Mouse (Mus musculus) ES-E14 (cell line): ENCODE measurements around the gene Pcx. TPM values are rescaled to one million over a fixed set of nuclear protein-coding genes. Genes with fewer than 3 reads are reported as not detected.

Experiments
- DNase-seq: peaks from one replicate; pipeline ENCODE4 v3.0.0-alpha.2; 2013; ENCODE audit warnings: low read depth, low spot score
- H3K27ac ChIP-seq: 2 replicates; pipeline ENCODE4 v1.5.1; 2012; ENCODE audit warnings: low read depth, mild to moderate bottlenecking, low read length, moderate library complexity, mixed read lengths; ENCODE audit not compliant: poor library complexity, insufficient read depth, severe bottlenecking
- H3K36me3 ChIP-seq: 2 replicates; pipeline ENCODE4 v1.6.1; 2012; ENCODE audit warnings: mild to moderate bottlenecking, low read length, moderate library complexity, mixed read lengths; ENCODE audit not compliant: control insufficient read depth, poor library complexity, insufficient read depth, severe bottlenecking
- H3K4me1 ChIP-seq, 2 experiments: fragments of 150-350 bp in 1 of 2; sonication (generic) in 1 of 2; 2 replicates each; pipeline ENCODE4 v1.6.1; 2012; ENCODE audit warnings: low read length in 2 of 2, mild to moderate bottlenecking in 1 of 2, mixed read lengths in 1 of 2; ENCODE audit not compliant: control insufficient read depth in 2 of 2, insufficient read depth in 2 of 2, poor library complexity in 1 of 2
- H3K4me3 ChIP-seq, 2 experiments: fragments of 150-350 bp in 1 of 2; sonication (generic) in 1 of 2; 2 replicates each; pipeline ENCODE4 v1.5.1; 2012; ENCODE audit warnings: low read length in 2 of 2, low read depth in 1 of 2, mild to moderate bottlenecking in 1 of 2, mixed read lengths in 1 of 2; ENCODE audit not compliant: insufficient read depth in 1 of 2, poor library complexity in 1 of 2, severe bottlenecking in 1 of 2
- H3K9ac ChIP-seq: 2 replicates; pipeline ENCODE4 v1.6.1; 2012; ENCODE audit warnings: low read depth, mild to moderate bottlenecking, low read length, mixed read lengths; ENCODE audit not compliant: poor library complexity, insufficient read depth, severe bottlenecking
- H3K9me3 ChIP-seq: fragments of 150-350 bp; sonication (generic); 2 replicates; pipeline ENCODE4 v1.6.1; 2012; ENCODE audit warnings: low read depth, mild to moderate bottlenecking, low read length; ENCODE audit not compliant: control insufficient read depth, insufficient read depth
- CHD2 ChIP-seq: IDR thresholded peaks from 2 replicates; pipeline ENCODE4 v1.6.1; 2014; ENCODE audit warnings: mild to moderate bottlenecking, low read depth, low read length, inconsistent platforms
- HCFC1 ChIP-seq: IDR thresholded peaks from 2 replicates; pipeline ENCODE4 v1.6.1; 2012; ENCODE audit warnings: low read length, inconsistent platforms, borderline replicate concordance; ENCODE audit not compliant: insufficient read depth
- MAFK ChIP-seq: IDR thresholded peaks from 2 replicates; pipeline ENCODE4 v1.6.1; 2014; ENCODE audit warnings: mild to moderate bottlenecking, low read depth, low read length, inconsistent platforms; ENCODE audit not compliant: insufficient read depth
- ZC3H11A ChIP-seq: IDR thresholded peaks from 2 replicates; pipeline ENCODE4 v1.6.1; 2012; ENCODE audit warnings: low read depth, mild to moderate bottlenecking, inconsistent platforms, low read length, borderline replicate concordance
- ZNF384 ChIP-seq: IDR thresholded peaks from 2 replicates; pipeline ENCODE4 v1.6.1; 2012; ENCODE audit warnings: low read depth, low read length, inconsistent platforms
- in situ Hi-C, 2 experiments: fragments of 600-800 bp; cut with MboI; formaldehyde crosslinking; loops; one replicate each; pipeline ENCODE4 v1.15.1; 2025; ENCODE audit warnings: low sequenced_read_pairs in 2 of 2, inconsistent platforms in 1 of 2; ENCODE audit not compliant: unreplicated experiment in 2 of 2
- total RNA-seq: library from RNA; depleted of rRNA; stranded (reverse); fragments of 300-350 nt; gene quantifications from 2 replicates; pipeline ENCODE4 v1.2.3, GENCODE M21; 2012

The Pcx gene
- total RNA-seq, 1 experiment, result 35.6 TPM

GRCm38 (mm10) chr19:4485006-4485405 is 25.3 kb upstream of the Pcx start:
- Histone ChIP-seq H3K27ac (no peak overlapping the region), H3K9ac (no peak overlapping the region), H3K36me3 (no peaks in the 10 kb centered on the region), H3K4me1 (no peaks in the 10 kb centered on the region), H3K4me3 (no peak overlapping the region), H3K9me3 (no peaks in the 10 kb centered on the region)
- DNase-seq, result no peak
- in situ Hi-C loops, result no loop called here
- no peak for TF ChIP-seq MAFK
- no peak for TF ChIP-seq CHD2
- TF ChIP-seq ZNF384, result no peak
- TF ChIP-seq ZC3H11A, result no peak
- TF ChIP-seq HCFC1, result no peak

DNA sequence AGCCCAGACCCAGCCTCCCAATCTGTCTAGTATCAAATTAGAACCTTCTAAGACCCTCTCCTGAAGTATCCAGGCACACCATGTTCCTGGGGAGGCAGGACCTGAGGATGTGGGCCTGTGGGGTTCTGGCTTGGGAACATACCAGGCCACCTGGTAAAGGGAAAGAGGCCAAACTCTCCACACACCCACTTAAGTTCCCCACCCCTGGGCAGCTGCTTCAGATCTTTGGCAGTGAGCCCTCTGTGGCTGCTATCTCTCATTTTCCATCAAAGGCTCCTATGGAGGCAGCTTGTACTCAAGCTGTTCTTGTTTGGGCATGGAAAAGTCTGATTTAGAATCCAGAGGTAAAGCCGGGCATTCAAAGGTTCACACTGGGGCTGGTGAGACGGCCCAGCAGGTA is 22.4 kb upstream of the Pcx start:
- in situ Hi-C loops, result no loop called here
- H3K9ac ChIP-seq, result no peak overlapping the region
- no peaks in the 10 kb centered on the region for H3K36me3 ChIP-seq
- no peak overlapping the region for H3K27ac ChIP-seq
- no peak overlapping the region for H3K4me3 ChIP-seq
- no peaks in the 10 kb centered on the region for H3K9me3 ChIP-seq
- no peak for TF ChIP-seq MAFK
- no peak for TF ChIP-seq ZC3H11A
- TF ChIP-seq ZNF384, result no peak
- TF ChIP-seq HCFC1, result no peak
- no peaks in the 10 kb centered on the region for H3K4me1 ChIP-seq
- DNase-seq, result no peak

GRCm38 (mm10) chr19:4491080-4491695 is 19.1 kb upstream of the Pcx start:
- Histone ChIP-seq H3K27ac (no peak overlapping the region), H3K9ac (no peak overlapping the region), H3K36me3 (no peaks in the 10 kb centered on the region), H3K9me3 (no peaks in the 10 kb centered on the region), H3K4me1 (no peaks in the 10 kb centered on the region), H3K4me3 (no peak overlapping the region)
- no peak for DNase-seq
- in situ Hi-C loops, result no loop called here
- no peak for TF ChIP-seq MAFK
- TF ChIP-seq HCFC1, result no peak
- TF ChIP-seq CHD2, result no peak
- TF ChIP-seq ZC3H11A, result no peak
- TF ChIP-seq ZNF384, result no peak

- TF ChIP-seq MAFK (peak; percentile 65; the same call in 1 of the 2 replicates), HCFC1 (no peak)
- Histone ChIP-seq H3K9me3 (no peaks in the 10 kb centered on the region), H3K9ac (no peak overlapping the region), H3K4me1 (peaks cover 0 to 2% of the 10 kb centered on the region in 2 experiments; a peak in 2 of 4 replicates), H3K27ac (no peak overlapping the region), H3K36me3 (no peaks in the 10 kb centered on the region), H3K4me3 (no peak overlapping the region)
- in situ Hi-C loops, result no loop called here
- no peak for DNase-seq
Observed at GRCm38 (mm10) chr19:4492526-4493296, 17.6 kb upstream of the Pcx start.

DNA sequence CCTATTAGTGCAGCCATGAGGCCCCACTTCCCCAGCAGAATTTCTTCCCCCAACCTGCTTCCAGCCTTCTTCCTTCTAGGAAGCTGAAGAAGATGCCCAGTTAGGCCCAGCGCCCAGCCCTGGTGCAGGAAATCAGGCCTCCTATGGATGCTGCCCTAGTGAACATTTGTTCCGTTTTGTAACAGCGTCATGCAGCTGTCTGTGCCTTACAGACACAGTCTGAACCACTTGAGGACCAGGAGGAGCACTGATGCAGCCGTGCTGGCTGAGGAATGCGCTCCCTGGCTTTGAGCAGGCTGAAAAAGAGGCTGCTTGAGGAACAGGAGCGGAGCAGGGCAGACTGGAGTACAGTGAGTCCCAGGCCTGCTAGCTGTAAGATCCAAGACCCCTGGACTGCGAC is 15.6 kb upstream of the Pcx start:
- DNase-seq, result no peak
- H3K36me3 ChIP-seq, result no peaks in the 10 kb centered on the region
- in situ Hi-C loops, result no loop called here
- H3K4me1 ChIP-seq, result peaks cover 0 to 7% of the 10 kb centered on the region in 2 experiments; a peak in 2 of 4 replicates
- no peaks in the 10 kb centered on the region for H3K9me3 ChIP-seq
- no peak overlapping the region for H3K27ac ChIP-seq
- no peak overlapping the region for H3K9ac ChIP-seq
- no peak overlapping the region for H3K4me3 ChIP-seq
- no peak for TF ChIP-seq CHD2
- no peak for TF ChIP-seq ZNF384
- TF ChIP-seq MAFK, result no peak
- no peak for TF ChIP-seq ZC3H11A
- no peak for TF ChIP-seq HCFC1
